Mouse (Mus musculus): ENCODE measurements around the gene Nudt6. TPM values are rescaled to one million over a fixed set of nuclear protein-coding genes. Genes with fewer than 3 reads are reported as not detected.

Gene Nudt6
- total RNA-seq, 1 experiment: 3.0 TPM

DNA sequence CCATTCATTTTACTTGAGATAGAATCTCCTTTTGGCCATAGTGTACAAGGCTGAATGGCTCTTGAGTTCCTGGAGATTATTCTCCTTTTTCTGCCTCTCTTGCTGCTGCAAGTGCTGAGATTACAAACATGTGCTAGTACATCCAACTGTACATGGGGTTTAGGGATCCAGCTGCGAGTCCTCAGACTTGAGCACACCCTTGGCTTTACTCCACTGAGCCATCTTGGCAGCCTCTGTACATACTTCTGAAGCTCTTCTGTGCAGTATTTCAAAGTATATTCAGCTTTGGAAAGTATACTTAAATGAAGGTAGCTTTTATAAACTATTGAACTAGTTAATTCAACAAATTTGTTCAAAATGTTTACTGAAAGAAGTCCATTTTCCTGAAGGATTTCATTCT is 19.8 kb upstream of the Nudt6 start:
- peaks cover 2% of the 10 kb centered on the region; the same call in 1 of the 2 replicates for H3K36me3 ChIP-seq (ENCODE audit: control insufficient read depth, insufficient read depth, low read length, poor library complexity, severe bottlenecking)
- in situ Hi-C loops (cut with MboI; ENCODE audit: low sequenced_read_pairs in 2 of 2, unreplicated experiment in 2 of 2): no loop called here
- H3K27ac ChIP-seq (ENCODE audit: insufficient read depth, low read depth, low read length, poor library complexity, severe bottlenecking): no peak overlapping the region
- no peak overlapping the region for H3K9ac ChIP-seq (ENCODE audit: insufficient read depth, low read depth, low read length, poor library complexity, severe bottlenecking)
- no peak for DNase-seq (ENCODE audit: low read depth, low spot score)
- no peaks in the 10 kb centered on the region for H3K9me3 ChIP-seq (ENCODE audit: control insufficient read depth, insufficient read depth, low read depth, low read length)
- no peaks in the 10 kb centered on the region for H3K4me1 ChIP-seq (ENCODE audit: control insufficient read depth in 2 of 2, insufficient read depth in 2 of 2, low read length in 2 of 2, poor library complexity in 1 of 2)
- no peak for TF ChIP-seq ZNF384 (IDR thresholded peaks at IDR 0.05; ENCODE audit: low read depth, low read length)
- TF ChIP-seq MAFK (IDR thresholded peaks at IDR 0.05; ENCODE audit: insufficient read depth, low read depth, low read length): no peak
- TF ChIP-seq HCFC1 (IDR thresholded peaks at IDR 0.05; ENCODE audit: borderline replicate concordance, insufficient read depth, low read length): no peak
- H3K4me3 ChIP-seq (ENCODE audit: insufficient read depth in 1 of 2, low read depth in 1 of 2, low read length in 2 of 2, poor library complexity in 1 of 2, severe bottlenecking in 1 of 2): no peak overlapping the region

DNA sequence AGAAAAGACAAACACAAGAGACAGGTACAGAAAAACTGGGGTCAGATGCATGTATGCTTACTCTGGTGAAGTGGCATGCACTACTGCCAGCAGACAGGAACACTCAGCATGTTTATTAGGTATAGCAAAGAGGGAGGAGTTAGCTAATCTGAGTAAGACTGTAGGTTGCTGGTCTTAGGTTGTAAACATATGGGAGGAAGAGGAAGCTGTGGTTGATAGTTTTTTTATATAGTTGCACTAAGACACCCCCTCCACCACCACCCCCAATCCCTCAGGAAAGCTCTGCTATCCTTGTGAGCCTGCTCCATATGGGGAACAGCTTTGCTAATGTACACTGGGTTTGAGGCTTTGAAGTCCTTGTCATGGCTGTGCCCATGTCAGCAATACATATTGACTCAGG is 10.3 kb upstream of the Nudt6 start:
- no peak overlapping the region for H3K27ac ChIP-seq (ENCODE audit: insufficient read depth, low read depth, low read length, poor library complexity, severe bottlenecking)
- no peak overlapping the region for H3K9ac ChIP-seq (ENCODE audit: insufficient read depth, low read depth, low read length, poor library complexity, severe bottlenecking)
- no peaks in the 10 kb centered on the region for H3K4me1 ChIP-seq (ENCODE audit: control insufficient read depth in 2 of 2, insufficient read depth in 2 of 2, low read length in 2 of 2, poor library complexity in 1 of 2)
- no peaks in the 10 kb centered on the region for H3K9me3 ChIP-seq (ENCODE audit: control insufficient read depth, insufficient read depth, low read depth, low read length)
- TF ChIP-seq HCFC1 (IDR thresholded peaks at IDR 0.05; ENCODE audit: borderline replicate concordance, insufficient read depth, low read length): no peak
- no peak for TF ChIP-seq ZC3H11A (IDR thresholded peaks at IDR 0.05; ENCODE audit: borderline replicate concordance, low read depth, low read length)
- TF ChIP-seq ZNF384 (IDR thresholded peaks at IDR 0.05; ENCODE audit: low read depth, low read length): no peak
- no peak for TF ChIP-seq CHD2 (IDR thresholded peaks at IDR 0.05; ENCODE audit: low read depth, low read length)
- TF ChIP-seq MAFK (IDR thresholded peaks at IDR 0.05; ENCODE audit: insufficient read depth, low read depth, low read length): no peak
- H3K4me3 ChIP-seq (ENCODE audit: insufficient read depth in 1 of 2, low read depth in 1 of 2, low read length in 2 of 2, poor library complexity in 1 of 2, severe bottlenecking in 1 of 2): no peak overlapping the region
- no peak for DNase-seq (ENCODE audit: low read depth, low spot score)
- peaks cover 10% of the 10 kb centered on the region for H3K36me3 ChIP-seq (ENCODE audit: control insufficient read depth, insufficient read depth, low read length, poor library complexity, severe bottlenecking)
- in situ Hi-C loops (cut with MboI; ENCODE audit: low sequenced_read_pairs in 2 of 2, unreplicated experiment in 2 of 2): no loop called here

DNA sequence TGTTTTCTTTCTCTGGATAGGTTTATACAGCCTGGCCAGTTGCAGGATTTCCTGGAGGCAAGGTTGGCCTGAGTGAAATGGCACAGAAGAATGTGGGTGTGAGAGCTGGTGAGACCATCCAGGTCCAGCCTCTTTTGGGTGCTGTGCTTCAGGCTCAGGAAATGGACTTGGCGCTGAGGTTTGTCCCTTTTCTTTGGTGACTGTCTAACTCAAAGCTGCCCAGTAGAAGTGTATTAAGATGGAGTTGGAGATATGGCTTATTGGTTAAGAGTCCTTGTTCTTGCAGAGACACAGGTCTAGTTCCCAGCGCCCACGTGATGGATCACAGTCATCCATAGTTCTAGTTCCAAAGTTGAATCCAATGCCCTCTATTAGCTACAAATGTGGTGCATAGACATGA is 6.1 kb upstream of the Nudt6 start:
- TF ChIP-seq HCFC1 (IDR thresholded peaks at IDR 0.05; ENCODE audit: borderline replicate concordance, insufficient read depth, low read length) (no peak), MAFK (IDR thresholded peaks at IDR 0.05; ENCODE audit: insufficient read depth, low read depth, low read length) (no peak), ZNF384 (IDR thresholded peaks at IDR 0.05; ENCODE audit: low read depth, low read length) (no peak), ZC3H11A (IDR thresholded peaks at IDR 0.05; ENCODE audit: borderline replicate concordance, low read depth, low read length) (no peak), CHD2 (IDR thresholded peaks at IDR 0.05; ENCODE audit: low read depth, low read length) (no peak)
- Histone ChIP-seq H3K27ac (ENCODE audit: insufficient read depth, low read depth, low read length, poor library complexity, severe bottlenecking) (no peak overlapping the region), H3K4me3 (ENCODE audit: insufficient read depth in 1 of 2, low read depth in 1 of 2, low read length in 2 of 2, poor library complexity in 1 of 2, severe bottlenecking in 1 of 2) (no peak overlapping the region), H3K36me3 (ENCODE audit: control insufficient read depth, insufficient read depth, low read length, poor library complexity, severe bottlenecking) (peaks cover 8% of the 10 kb centered on the region), H3K9ac (ENCODE audit: insufficient read depth, low read depth, low read length, poor library complexity, severe bottlenecking) (no peak overlapping the region), H3K9me3 (ENCODE audit: control insufficient read depth, insufficient read depth, low read depth, low read length) (no peaks in the 10 kb centered on the region), H3K4me1 (ENCODE audit: control insufficient read depth in 2 of 2, insufficient read depth in 2 of 2, low read length in 2 of 2, poor library complexity in 1 of 2) (no peaks in the 10 kb centered on the region; a peak in 1 of 4 replicates)
- no peak for DNase-seq (ENCODE audit: low read depth, low spot score)
- in situ Hi-C loops (cut with MboI; ENCODE audit: low sequenced_read_pairs in 2 of 2, unreplicated experiment in 2 of 2): no loop called here

- Histone ChIP-seq H3K36me3 (ENCODE audit: control insufficient read depth, insufficient read depth, low read length, poor library complexity, severe bottlenecking) (peaks cover 3% of the 10 kb centered on the region; the same call in 1 of the 2 replicates), H3K4me3 (ENCODE audit: insufficient read depth in 1 of 2, low read depth in 1 of 2, low read length in 2 of 2, poor library complexity in 1 of 2, severe bottlenecking in 1 of 2) (peak overlapping the region; percentile 90 to 92), H3K9ac (ENCODE audit: insufficient read depth, low read depth, low read length, poor library complexity, severe bottlenecking) (peak overlapping the region; percentile 92), H3K4me1 (ENCODE audit: control insufficient read depth in 2 of 2, insufficient read depth in 2 of 2, low read length in 2 of 2, poor library complexity in 1 of 2) (peaks cover 0 to 3% of the 10 kb centered on the region in 2 experiments; a peak in 3 of 4 replicates), H3K9me3 (ENCODE audit: control insufficient read depth, insufficient read depth, low read depth, low read length) (no peaks in the 10 kb centered on the region), H3K27ac (ENCODE audit: insufficient read depth, low read depth, low read length, poor library complexity, severe bottlenecking) (no peak overlapping the region)
- in situ Hi-C loops (cut with MboI; ENCODE audit: low sequenced_read_pairs in 2 of 2, unreplicated experiment in 2 of 2): no loop called here
- TF ChIP-seq MAFK (IDR thresholded peaks at IDR 0.05; ENCODE audit: insufficient read depth, low read depth, low read length) (no peak), HCFC1 (IDR thresholded peaks at IDR 0.05; ENCODE audit: borderline replicate concordance, insufficient read depth, low read length) (no peak), ZC3H11A (IDR thresholded peaks at IDR 0.05; ENCODE audit: borderline replicate concordance, low read depth, low read length) (no peak), ZNF384 (IDR thresholded peaks at IDR 0.05; ENCODE audit: low read depth, low read length) (no peak), CHD2 (IDR thresholded peaks at IDR 0.05; ENCODE audit: low read depth, low read length) (no peak)
- no peak for DNase-seq (ENCODE audit: low read depth, low spot score)
Measured at GRCm38 (mm10) chr3:37421179-37421578, 1.2 kb upstream of the Nudt6 start.

- H3K36me3 ChIP-seq (ENCODE audit: control insufficient read depth, insufficient read depth, low read length, poor library complexity, severe bottlenecking): no peaks in the 10 kb centered on the region; the same call in 1 of the 2 replicates
- no peaks in the 10 kb centered on the region for H3K9me3 ChIP-seq (ENCODE audit: control insufficient read depth, insufficient read depth, low read depth, low read length)
- H3K27ac ChIP-seq (ENCODE audit: insufficient read depth, low read depth, low read length, poor library complexity, severe bottlenecking): 0 out of 2 replicates have a peak overlapping the region, but pooled peaks have one; percentile 14
- TF ChIP-seq MAFK (IDR thresholded peaks at IDR 0.05; ENCODE audit: insufficient read depth, low read depth, low read length) (no peak), ZC3H11A (IDR thresholded peaks at IDR 0.05; ENCODE audit: borderline replicate concordance, low read depth, low read length) (no peak), CHD2 (IDR thresholded peaks at IDR 0.05; ENCODE audit: low read depth, low read length) (no peak), ZNF384 (IDR thresholded peaks at IDR 0.05; ENCODE audit: low read depth, low read length) (no peak), HCFC1 (IDR thresholded peaks at IDR 0.05; ENCODE audit: borderline replicate concordance, insufficient read depth, low read length) (no peak)
- in situ Hi-C loops (cut with MboI; ENCODE audit: low sequenced_read_pairs in 2 of 2, unreplicated experiment in 2 of 2): no loop called here
- DNase-seq (ENCODE audit: low read depth, low spot score): no peak
- peaks cover 0 to 3% of the 10 kb centered on the region in 2 experiments; a peak in 3 of 4 replicates for H3K4me1 ChIP-seq (ENCODE audit: control insufficient read depth in 2 of 2, insufficient read depth in 2 of 2, low read length in 2 of 2, poor library complexity in 1 of 2)
- peak overlapping the region; percentile 92 for H3K9ac ChIP-seq (ENCODE audit: insufficient read depth, low read depth, low read length, poor library complexity, severe bottlenecking)
- peak overlapping the region; percentile 90 to 92 for H3K4me3 ChIP-seq (ENCODE audit: insufficient read depth in 1 of 2, low read depth in 1 of 2, low read length in 2 of 2, poor library complexity in 1 of 2, severe bottlenecking in 1 of 2)
Measured at GRCm38 (mm10) chr3:37420641-37421040, 630 bp upstream of the Nudt6 start.
